In genomic region chr11:87757001-87757954, GRCm38 (mm10) we compare ENCODE assay signal across 10 mouse cellular contexts. TPM values are rescaled to one million over a fixed set of nuclear protein-coding genes. Genes with fewer than 3 reads are reported as not detected.
DNase-seq lines count a peak whose midpoint lies in the region; ATAC-seq and TF ChIP-seq lines count a peak whose summit lies in the region.
"Had no signal": no experiment of that assay in that cellular context is flagged by ENCODE, and none has a peak within 500 bp of the region (broad histone marks: within the 10 kb centered on the region; RNA-seq: fewer than 3 reads in every experiment).

No protein-coding gene starts in this region.

- H3K4me2 ChIP-seq in forebrain, embryonic 15.5 days (replicated peaks) = no peak overlapping the region
- H3K4me2 ChIP-seq in midbrain, embryonic 11.5 days = no peak overlapping the region
- no peak overlapping the region for H3K4me2 ChIP-seq in midbrain, embryonic 15.5 days
- peak overlapping the region; percentile 68 for H3K4me2 ChIP-seq in liver, postnatal 0 days (ENCODE audit: low read depth, low read length)

- no peak overlapping the region for H3K9ac ChIP-seq in forebrain, embryonic 15.5 days (replicated peaks)
- no peak overlapping the region for H3K9ac ChIP-seq in midbrain, embryonic 11.5 days (ENCODE audit: low read length)
- H3K9ac ChIP-seq in midbrain, embryonic 15.5 days = no peak overlapping the region
- peak overlapping the region; percentile 94 for H3K9ac ChIP-seq in liver, postnatal 0 days (replicated peaks)

- DNase-seq in forebrain, embryonic 10.5 days (ENCODE audit: extremely low spot score, low spot score) = no peak
- DNase-seq in midbrain, embryonic 11.5 days (ENCODE audit: low spot score, missing footprints) = peak; percentile 81
- DNase-seq in liver, postnatal 0 days = peak; percentile 44
- peak; percentile 72 for DNase-seq in thymus, postnatal 4 days
- DNase-seq in urinary bladder, postnatal 4 days (ENCODE audit: low spot score in 2 of 2) = no peak
- no peak for DNase-seq in layer of hippocampus, postnatal 14 days (ENCODE audit: low spot score in 2 of 2)
- DNase-seq: cerebellum, adult 18-20 months had no signal

- peaks cover 20% of the 10 kb centered on the region for H3K4me1 ChIP-seq in forebrain, embryonic 10.5 days
- H3K4me1 ChIP-seq in forebrain, embryonic 15.5 days = peaks cover 24% of the 10 kb centered on the region
- peaks cover 7% of the 10 kb centered on the region for H3K4me1 ChIP-seq in midbrain, embryonic 11.5 days (ENCODE audit: control insufficient read depth, insufficient read depth, low read length)
- H3K4me1 ChIP-seq in midbrain, embryonic 15.5 days = peaks cover 28% of the 10 kb centered on the region
- H3K4me1 ChIP-seq in liver, postnatal 0 days (ENCODE audit: insufficient read depth) = peaks cover 27% of the 10 kb centered on the region

- no peak for TF ChIP-seq CTCF in liver, postnatal 0 days (IDR thresholded peaks at IDR 0.05; ENCODE audit: low read depth)

- H3K4me3 ChIP-seq in forebrain, embryonic 10.5 days = peak overlapping the region; percentile 33
- no peak overlapping the region for H3K4me3 ChIP-seq in forebrain, embryonic 15.5 days
- no peak overlapping the region; the same call in 1 of the 2 replicates for H3K4me3 ChIP-seq in midbrain, embryonic 11.5 days (ENCODE audit: low read depth, low read length)
- no peak overlapping the region for H3K4me3 ChIP-seq in midbrain, embryonic 15.5 days
- H3K4me3 ChIP-seq in liver, postnatal 0 days (ENCODE audit: low read depth, low read length) = peak overlapping the region; percentile 92

- 0 out of 2 replicates have a peak, but pooled peaks have one; percentile 33 for TF ChIP-seq EP300 in liver, postnatal 0 days (IDR thresholded peaks at IDR 0.05; ENCODE audit: low read depth)

- peaks cover 32% of the 10 kb centered on the region for H3K27me3 ChIP-seq in forebrain, embryonic 10.5 days (ENCODE audit: poor library complexity, severe bottlenecking)
- no peaks in the 10 kb centered on the region; the same call in 1 of the 2 replicates for H3K27me3 ChIP-seq in forebrain, embryonic 15.5 days
- peaks cover 20% of the 10 kb centered on the region for H3K27me3 ChIP-seq in midbrain, embryonic 11.5 days (ENCODE audit: control insufficient read depth, insufficient read depth, low read length)
- no peaks in the 10 kb centered on the region for H3K27me3 ChIP-seq in midbrain, embryonic 15.5 days (replicated peaks)
- H3K27me3 ChIP-seq in liver, postnatal 0 days (ENCODE audit: insufficient read depth, low read length) = peaks cover 13% of the 10 kb centered on the region

- H3K9me3 ChIP-seq in forebrain, embryonic 10.5 days = no peaks in the 10 kb centered on the region
- no peaks in the 10 kb centered on the region for H3K9me3 ChIP-seq in forebrain, embryonic 15.5 days
- H3K9me3 ChIP-seq in midbrain, embryonic 11.5 days (ENCODE audit: control insufficient read depth, low read length) = no peaks in the 10 kb centered on the region
- no peaks in the 10 kb centered on the region for H3K9me3 ChIP-seq in midbrain, embryonic 15.5 days
- no peaks in the 10 kb centered on the region for H3K9me3 ChIP-seq in liver, postnatal 0 days (ENCODE audit: low read length)

- H3K36me3 ChIP-seq in forebrain, embryonic 10.5 days (replicated peaks) = no peaks in the 10 kb centered on the region
- no peaks in the 10 kb centered on the region for H3K36me3 ChIP-seq in forebrain, embryonic 15.5 days
- no peaks in the 10 kb centered on the region for H3K36me3 ChIP-seq in midbrain, embryonic 11.5 days (ENCODE audit: control insufficient read depth, insufficient read depth, low read length)
- H3K36me3 ChIP-seq in midbrain, embryonic 15.5 days (replicated peaks) = no peaks in the 10 kb centered on the region
- H3K36me3 ChIP-seq in liver, postnatal 0 days (replicated peaks; ENCODE audit: insufficient read depth, low read length) = peaks cover 13% of the 10 kb centered on the region

- no peak for ATAC-seq in forebrain, embryonic 15.5 days (replicated peaks)
- no peak for ATAC-seq in midbrain, embryonic 11.5 days (ENCODE audit: low FRiP score)
- ATAC-seq in midbrain, embryonic 15.5 days (replicated peaks) = no peak
- no peak for ATAC-seq in liver, postnatal 0 days

- no peak overlapping the region for H3K27ac ChIP-seq in forebrain, embryonic 10.5 days
- H3K27ac ChIP-seq in forebrain, embryonic 15.5 days (replicated peaks) = no peak overlapping the region
- no peak overlapping the region for H3K27ac ChIP-seq in midbrain, embryonic 11.5 days (ENCODE audit: low read depth, low read length)
- no peak overlapping the region for H3K27ac ChIP-seq in midbrain, embryonic 15.5 days
- H3K27ac ChIP-seq in liver, postnatal 0 days (ENCODE audit: low read depth) = peak overlapping the region; percentile 99

- WGBS in forebrain, embryonic 10.5 days = 91% methylated on average over 25 of the region's 25 CpGs
- 89% methylated on average over 25 of the region's 25 CpGs for WGBS in forebrain, embryonic 15.5 days
- 86% methylated on average over 25 of the region's 25 CpGs for WGBS in midbrain, embryonic 11.5 days
- WGBS in midbrain, embryonic 15.5 days = 88% methylated on average over 25 of the region's 25 CpGs
- 37% methylated on average over 25 of the region's 25 CpGs for WGBS in liver, postnatal 0 days (ENCODE audit: insufficient replicate concordance)

RNA-seq across cellular contexts. Expression of gene Tspoap1, which starts 3.1 kb away (rescaled TPM):
- 11.0 and 11.1 TPM in 2 replicates for polyA plus RNA-seq in forebrain, embryonic 10.5 days (2016; fragmentation: Nextera tagmentation; extraction: Ambion mirVana)
- polyA plus RNA-seq in forebrain, embryonic 15.5 days (2015; fragmentation: Nextera tagmentation; extraction: Ambion mirVana) = 30.3 and 31.8 TPM in 2 replicates
- 7.0 and 9.0 TPM in 2 replicates for polyA plus RNA-seq in midbrain, embryonic 11.5 days (2014; fragmentation: Nextera tagmentation; extraction: Ambion mirVana)
- 65.8 and 72.5 TPM in 2 replicates for polyA plus RNA-seq in midbrain, embryonic 15.5 days (2015; fragmentation: Nextera tagmentation; extraction: Ambion mirVana)
- 0.59 and 1.2 TPM in 2 replicates for polyA plus RNA-seq in liver, postnatal 0 days (2015; fragmentation: Nextera tagmentation; extraction: Ambion mirVana)
- 100 to 1,000 TPM; 144 to 163 TPM for total RNA-seq in layer of hippocampus, postnatal 14 days (2021)

RNA-seq across cellular contexts. Expression of gene Supt4a, which starts 19.9 kb away (rescaled TPM):
- 153 and 160 TPM in 2 replicates for polyA plus RNA-seq in forebrain, embryonic 10.5 days (2016; fragmentation: Nextera tagmentation; extraction: Ambion mirVana)
- polyA plus RNA-seq in forebrain, embryonic 15.5 days (2015; fragmentation: Nextera tagmentation; extraction: Ambion mirVana) = 160 and 164 TPM in 2 replicates
- 148 and 163 TPM in 2 replicates for polyA plus RNA-seq in midbrain, embryonic 11.5 days (2014; fragmentation: Nextera tagmentation; extraction: Ambion mirVana)
- polyA plus RNA-seq in midbrain, embryonic 15.5 days (2015; fragmentation: Nextera tagmentation; extraction: Ambion mirVana) = 136 and 137 TPM in 2 replicates
- 114 and 120 TPM in 2 replicates for polyA plus RNA-seq in liver, postnatal 0 days (2015; fragmentation: Nextera tagmentation; extraction: Ambion mirVana)
- 10 to 100 TPM; 60.6 to 63.4 TPM for total RNA-seq in layer of hippocampus, postnatal 14 days (2021)

RNA-seq across cellular contexts. Expression of gene Mpo, which starts 36.1 kb away (rescaled TPM):
- polyA plus RNA-seq in forebrain, embryonic 10.5 days (2016; fragmentation: Nextera tagmentation; extraction: Ambion mirVana) = 4.5 and 5.1 TPM in 2 replicates
- 0.18 and 0.27 TPM in 2 replicates for polyA plus RNA-seq in forebrain, embryonic 15.5 days (2015; fragmentation: Nextera tagmentation; extraction: Ambion mirVana)
- polyA plus RNA-seq in midbrain, embryonic 11.5 days (2014; fragmentation: Nextera tagmentation; extraction: Ambion mirVana) = 2.6 and 2.9 TPM in 2 replicates
- polyA plus RNA-seq in midbrain, embryonic 15.5 days (2015; fragmentation: Nextera tagmentation; extraction: Ambion mirVana) = 0.12 and 1.2 TPM in 2 replicates
- 250 and 274 TPM in 2 replicates for polyA plus RNA-seq in liver, postnatal 0 days (2015; fragmentation: Nextera tagmentation; extraction: Ambion mirVana)
- total RNA-seq in layer of hippocampus, postnatal 14 days (2021) = under 1 TPM; 0.14 to 0.52 TPM
- total RNA-seq: gastrocnemius, postnatal 25 days had no signal

Comparison
In these comparisons a context has a peak if more than half of its experiments do, and no peak if none do; other contexts are left out.
1. H3K4me3 ChIP-seq: peak in forebrain, embryonic 10.5 days (single experiment) and liver, postnatal 0 days (single experiment); none in forebrain, embryonic 15.5 days (single experiment), midbrain, embryonic 11.5 days (single experiment) and midbrain, embryonic 15.5 days (single experiment).
2. DNase-seq: peak in midbrain, embryonic 11.5 days (single experiment), liver, postnatal 0 days (single experiment) and thymus, postnatal 4 days (single experiment); none in forebrain, embryonic 10.5 days (single experiment), urinary bladder, postnatal 4 days (0 of 2) and layer of hippocampus, postnatal 14 days (0 of 2).
3. RNA of gene Mpo, which starts 36.1 kb away (polyA plus RNA-seq): 250 to 274 TPM in liver, postnatal 0 days; 4.5 to 5.1 TPM in forebrain, embryonic 10.5 days, 2.6 to 2.9 TPM in midbrain, embryonic 11.5 days, 0.18 to 0.27 TPM in forebrain, embryonic 15.5 days and 0.12 to 1.2 TPM in midbrain, embryonic 15.5 days; every median in the first group is over 10 times any median in the second.